Mouse (Mus musculus) brain, embryonic 14.5 days (tissue): ENCODE data around the gene Rhobtb1.

ENCODE experiments used
- CTCF ChIP-seq: fragments of 200-500 bp; IDR thresholded peaks from 2 replicates; pipeline ENCODE4 v1.5.1; 2012; ENCODE audit warnings: inconsistent platforms, mild to moderate bottlenecking, moderate library complexity, borderline replicate concordance; ENCODE audit not compliant: insufficient read depth, insufficient read length; ENCODE audit errors: extremely low read depth
- POLR2A ChIP-seq: fragments of 200-500 bp; IDR thresholded peaks from 2 replicates; pipeline ENCODE4 v1.6.1; 2012; ENCODE audit warnings: mild to moderate bottlenecking, inconsistent platforms, borderline replicate concordance; ENCODE audit not compliant: poor library complexity, insufficient read depth, insufficient read length, severe bottlenecking; ENCODE audit errors: extremely low read depth

GRCm38 (mm10) chr10:69320667-69321518 is 169.7 kb downstream of the Rhobtb1 start:
- TF ChIP-seq POLR2A (no peak), CTCF (peak; percentile 95)
